Mouse (Mus musculus) right cerebral cortex, adult 18-20 months (tissue): ENCODE results near the gene Wfdc12.
A peak's percentile ranks its signal among the peaks of the same experiment; 100 is the strongest.

Experiments used
- DNase-seq: peaks from one replicate; pipeline ENCODE4 v3.0.0; 2022; ENCODE audit warnings: mixed read lengths

Wfdc12 gene

GRCm38 (mm10) chr2:164174649-164175395, 15.6 kb downstream of the Wfdc12 start:
- peak; percentile 93 for DNase-seq

- DNase-seq, result no peak
Measured at GRCm38 (mm10) chr2:164173394-164173793, 17.0 kb downstream of the Wfdc12 start.

- DNase-seq, result peak; percentile 39
Measured at GRCm38 (mm10) chr2:164170902-164171301, 19.5 kb downstream of the Wfdc12 start, which contains the start of gene Kcns1. TSS of gene Kcns1 (minus strand) at chr2:164171113.

- peak; percentile 24 for DNase-seq
Measured at GRCm38 (mm10) chr2:164170326-164170725, 20.1 kb downstream of the Wfdc12 start.

- DNase-seq, result peak; percentile 60
Measured at GRCm38 (mm10) chr2:164168571-164168946, 21.8 kb downstream of the Wfdc12 start.

- no peak for DNase-seq
Measured at GRCm38 (mm10) chr2:164167752-164168570, 22.4 kb downstream of the Wfdc12 start.

- DNase-seq, result no peak
Measured at GRCm38 (mm10) chr2:164164941-164165340, 25.5 kb downstream of the Wfdc12 start.

GRCm38 (mm10) chr2:164161515-164162055, 28.8 kb downstream of the Wfdc12 start:
- no peak for DNase-seq

- DNase-seq, result no peak
Measured at GRCm38 (mm10) chr2:164158838-164159237, 31.6 kb downstream of the Wfdc12 start.

GRCm38 (mm10) chr2:164156158-164156557, 34.2 kb downstream of the Wfdc12 start:
- DNase-seq, result no peak

GRCm38 (mm10) chr2:164154007-164154406, 36.4 kb downstream of the Wfdc12 start:
- DNase-seq, result no peak

- DNase-seq, result no peak
Measured at GRCm38 (mm10) chr2:164152341-164152740, 38.1 kb downstream of the Wfdc12 start.

GRCm38 (mm10) chr2:164150086-164150760, 40.2 kb downstream of the Wfdc12 start:
- no peak for DNase-seq

- peak; percentile 51 for DNase-seq
Measured at GRCm38 (mm10) chr2:164146556-164146955, 43.9 kb downstream of the Wfdc12 start.

- no peak for DNase-seq
Measured at GRCm38 (mm10) chr2:164144541-164144940, 45.9 kb downstream of the Wfdc12 start.

- no peak for DNase-seq
Measured at GRCm38 (mm10) chr2:164144025-164144424, 46.4 kb downstream of the Wfdc12 start.

- DNase-seq, result peak; percentile 68
Measured at GRCm38 (mm10) chr2:164142021-164142420, 48.4 kb downstream of the Wfdc12 start.
